Mouse (Mus musculus) mature B cell (primary cell): ENCODE data around the gene Chrm4.

Experiments used
- in situ Hi-C: fragments of 300-500 bp; cut with MboI; formaldehyde crosslinking; loops from 2 replicates; pipeline ENCODE4 v1.14.3; 2019

Gene Chrm4

GRCm38 (mm10) chr2:91963443-91963932, 36.4 kb downstream of the Chrm4 start:
- in situ Hi-C loops, result no loop called here

GRCm38 (mm10) chr2:91964610-91965204, 37.7 kb downstream of the Chrm4 start:
- in situ Hi-C loops, result no loop called here

GRCm38 (mm10) chr2:91965417-91965816, 38.4 kb downstream of the Chrm4 start:
- in situ Hi-C loops, result no loop called here

GRCm38 (mm10) chr2:91966367-91966766, 39.3 kb downstream of the Chrm4 start:
- in situ Hi-C loops, result no loop called here

- in situ Hi-C loops, result no loop called here
Observed at GRCm38 (mm10) chr2:91967962-91968361, 40.9 kb downstream of the Chrm4 start.

GRCm38 (mm10) chr2:91971231-91972097, 44.4 kb downstream of the Chrm4 start:
- in situ Hi-C loops, result no loop called here

GRCm38 (mm10) chr2:91972121-91972566, 45.1 kb downstream of the Chrm4 start:
- in situ Hi-C loops, result no loop called here

- in situ Hi-C loops, result no loop called here
Observed at GRCm38 (mm10) chr2:91973416-91974135, 46.5 kb downstream of the Chrm4 start.

- in situ Hi-C loops, result no loop called here
Observed at GRCm38 (mm10) chr2:91975581-91976541, 48.8 kb downstream of the Chrm4 start, which contains the start of gene Dgkz. TSS of gene Dgkz (minus strand) at chr2:91975864.

- in situ Hi-C loops, result no loop called here
Observed at GRCm38 (mm10) chr2:91977960-91978359, 50.9 kb downstream of the Chrm4 start.
